Mouse (Mus musculus): ENCODE results near the gene Troap.

Gene Troap

DNA sequence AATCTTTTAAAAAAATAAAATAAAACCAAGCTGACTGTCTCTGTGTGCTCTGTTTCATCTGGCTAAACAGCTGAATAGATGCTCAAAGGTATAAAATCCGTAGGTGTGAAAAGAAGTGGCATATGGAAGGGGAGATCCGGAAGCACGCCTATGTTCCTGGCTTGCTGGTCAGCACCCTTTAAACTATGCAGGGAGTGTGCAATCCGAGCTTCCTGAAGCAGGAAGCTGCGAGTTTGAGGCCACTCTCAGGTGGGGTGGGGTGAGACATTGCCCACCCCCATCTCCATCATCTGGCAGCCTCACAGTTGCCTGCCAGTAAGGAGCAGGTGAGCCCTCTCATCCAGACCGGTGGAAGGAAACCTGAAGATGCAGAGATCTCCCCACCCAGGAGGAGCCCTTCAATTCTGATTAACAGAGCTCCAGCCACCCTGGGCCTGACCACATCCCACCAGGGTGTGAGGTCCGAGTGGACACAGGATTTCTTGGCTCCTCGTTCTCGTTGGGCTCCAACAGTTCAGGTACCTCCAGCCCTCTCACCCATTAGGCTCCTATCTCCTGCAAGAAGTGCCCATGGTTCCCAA is at the start of gene Troap:
Gene Troap (plus strand): TSS at position 557 of the 581 bp plus-strand sequence.
- no peak for DNase-seq

DNA sequence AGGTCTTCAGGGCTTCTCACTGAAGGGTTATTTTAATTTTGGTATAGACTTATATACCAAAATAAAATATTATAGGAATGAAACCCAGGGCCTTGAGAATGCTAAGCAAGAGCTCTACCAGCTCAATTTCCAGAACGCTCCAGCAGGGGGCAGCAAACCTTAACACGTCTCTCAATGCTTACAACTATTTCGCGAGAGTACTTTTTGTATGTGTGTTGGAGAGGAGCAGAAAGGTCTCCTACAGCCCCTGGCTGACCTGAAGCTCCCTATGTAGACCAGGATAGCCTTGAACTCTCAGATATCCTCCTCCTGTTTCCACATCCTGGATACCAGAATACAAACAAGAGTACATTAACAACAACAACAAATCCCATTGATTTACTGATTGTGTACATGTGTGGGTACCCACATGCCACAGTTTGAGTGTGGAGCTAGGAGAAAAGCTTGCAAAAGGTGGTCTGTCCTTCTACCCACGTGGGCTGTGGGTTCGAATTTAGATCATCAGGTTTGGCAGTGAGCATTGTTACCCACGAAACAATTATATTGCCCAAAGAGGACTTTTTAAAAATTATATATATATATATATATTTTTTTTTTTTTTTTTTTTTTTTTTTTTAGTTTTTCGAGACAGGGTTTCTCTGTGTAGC is 49.6 kb upstream of the Troap start:
- peak; percentile 69 to 80 for DNase-seq

DNA sequence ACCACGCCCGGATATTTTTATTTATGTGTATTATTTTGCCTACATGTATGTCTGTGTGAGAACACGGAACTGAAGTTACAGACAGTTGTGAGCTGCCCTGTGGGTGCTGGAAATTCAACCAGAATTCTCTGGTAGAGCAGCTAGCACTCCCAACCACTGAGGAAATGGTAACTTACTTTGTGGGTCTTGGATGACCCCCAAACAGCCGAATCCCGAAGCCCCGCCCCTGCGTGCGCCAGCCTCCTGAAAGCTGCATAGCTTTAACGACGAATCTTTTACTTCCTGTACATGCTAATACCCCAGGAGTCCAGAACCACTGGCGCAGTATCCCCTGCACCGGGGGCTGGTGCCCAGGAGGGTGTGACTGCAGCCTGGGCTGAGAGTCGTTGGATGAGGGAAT is 49.0 kb upstream of the Troap start:
- no peak for DNase-seq

DNA sequence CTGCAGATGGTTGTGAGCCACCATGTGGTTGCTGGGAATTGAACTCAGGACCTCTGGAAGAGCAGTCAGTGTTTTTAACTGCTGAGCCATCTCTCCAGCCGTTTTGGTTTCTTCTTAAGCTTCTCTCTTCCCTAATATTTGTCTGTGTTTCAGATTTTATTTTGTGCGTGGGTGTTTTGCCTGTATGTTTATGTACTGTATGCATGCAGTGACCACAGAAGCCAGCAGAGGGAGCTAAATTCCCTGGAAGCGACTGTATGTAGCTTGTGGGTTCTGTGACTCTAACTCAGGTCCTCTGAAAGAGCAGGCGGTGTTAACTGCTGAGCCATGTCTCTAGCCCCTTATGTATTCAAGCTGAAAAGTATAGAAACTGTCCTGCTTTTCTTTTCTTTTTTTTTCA is 48.1 kb upstream of the Troap start:
- DNase-seq, result no peak

DNA sequence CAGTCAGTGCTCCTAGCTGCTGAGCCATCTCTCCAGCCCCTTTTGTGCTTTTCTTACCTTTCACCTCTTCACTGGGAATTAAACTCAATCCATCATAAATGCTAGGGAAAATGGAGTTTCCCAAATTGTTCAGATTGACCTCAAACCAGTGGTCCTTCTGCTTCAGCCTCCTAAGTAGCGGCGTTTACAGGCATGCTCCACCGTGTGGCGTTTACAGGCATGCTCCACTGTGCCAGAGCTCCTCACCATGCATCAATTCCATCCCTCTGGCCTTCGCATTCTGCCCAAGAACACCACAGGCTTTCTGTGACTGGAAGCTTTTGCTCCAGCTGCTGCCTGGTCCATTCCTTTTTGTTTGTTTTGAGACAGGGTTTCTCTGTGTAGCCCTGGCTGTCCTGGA is 47.3 kb upstream of the Troap start:
- DNase-seq, result no peak

DNA sequence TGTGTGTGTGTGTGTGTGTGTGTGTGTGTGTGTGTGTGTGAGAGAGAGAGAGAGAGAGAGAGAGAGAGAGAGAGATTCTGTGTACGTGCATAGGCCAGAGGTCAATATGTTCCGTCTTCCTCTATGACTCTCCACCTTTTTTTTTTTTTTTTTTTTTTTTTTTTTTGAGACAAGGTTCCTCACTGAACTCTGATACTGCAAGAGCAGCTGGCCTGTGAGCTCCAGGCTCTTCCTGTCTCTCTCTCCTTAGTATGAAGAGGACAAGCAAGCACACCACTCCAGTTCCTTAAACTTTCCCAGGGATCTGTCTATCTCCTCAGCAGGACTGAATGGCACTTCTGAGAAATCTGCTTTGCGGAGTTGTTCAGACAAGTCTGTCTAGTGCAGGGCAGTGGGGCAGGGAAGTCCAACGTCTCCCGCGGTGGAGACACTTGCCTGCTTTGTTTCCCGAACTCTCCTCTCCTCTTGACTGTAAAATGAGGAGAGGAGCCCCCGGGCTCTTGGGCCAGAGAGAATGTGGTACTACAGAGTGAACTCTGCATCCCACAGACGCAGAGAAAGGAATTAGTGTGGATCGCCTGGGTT is 45.4 kb upstream of the Troap start:
- no peak for DNase-seq

DNA sequence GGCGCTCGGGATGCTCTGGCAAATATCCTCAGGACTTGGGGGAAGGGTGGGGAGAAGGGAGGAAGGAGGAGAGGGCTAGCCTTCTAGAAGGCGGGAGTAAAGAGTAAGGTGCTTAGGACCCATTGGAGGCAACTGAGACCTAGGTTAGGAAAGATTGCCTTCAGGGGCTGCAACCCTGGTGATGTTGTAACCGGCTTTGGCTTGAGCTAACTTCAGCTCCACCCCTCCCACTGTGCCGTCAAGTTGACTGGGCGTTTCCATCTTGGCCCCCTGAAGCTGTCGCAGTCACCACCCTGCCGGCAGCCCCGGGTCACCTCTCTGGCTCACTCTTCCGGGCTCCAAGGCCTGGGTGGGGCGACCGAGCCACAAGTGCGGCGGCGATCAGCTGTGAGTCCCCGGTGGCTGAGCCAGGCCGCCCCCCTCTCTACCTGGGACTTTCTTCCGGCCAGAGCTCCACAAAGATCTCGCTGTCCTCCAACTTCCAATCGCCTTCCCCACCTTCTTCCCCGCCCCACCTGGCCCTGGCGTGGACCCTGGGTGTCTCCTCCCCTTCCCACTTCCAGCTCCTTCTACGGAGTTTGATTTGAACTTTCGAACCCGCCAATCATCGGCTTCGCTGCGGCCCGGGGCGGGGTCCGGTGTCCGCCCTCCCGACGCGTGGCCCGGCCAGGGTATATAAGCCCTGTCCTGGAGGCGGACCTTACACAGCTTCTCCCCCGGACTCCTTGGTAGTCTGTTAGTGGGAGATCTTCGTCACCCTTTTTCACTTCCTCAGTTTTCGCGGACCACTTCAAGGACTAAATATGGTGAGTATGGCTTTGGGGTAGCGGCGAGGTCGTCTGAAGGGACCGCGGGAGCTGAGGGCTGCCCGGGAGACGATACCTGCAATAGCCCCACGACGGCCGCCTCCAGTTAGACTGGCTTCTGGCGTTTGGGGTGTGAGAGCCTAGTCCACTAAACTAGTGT is 44.5 kb upstream of the Troap start, which contains the start of gene Tuba1c:
Gene Tuba1c (plus strand): TSS at position 273 of the 966 bp plus-strand sequence.
- DNase-seq, result no peak

DNA sequence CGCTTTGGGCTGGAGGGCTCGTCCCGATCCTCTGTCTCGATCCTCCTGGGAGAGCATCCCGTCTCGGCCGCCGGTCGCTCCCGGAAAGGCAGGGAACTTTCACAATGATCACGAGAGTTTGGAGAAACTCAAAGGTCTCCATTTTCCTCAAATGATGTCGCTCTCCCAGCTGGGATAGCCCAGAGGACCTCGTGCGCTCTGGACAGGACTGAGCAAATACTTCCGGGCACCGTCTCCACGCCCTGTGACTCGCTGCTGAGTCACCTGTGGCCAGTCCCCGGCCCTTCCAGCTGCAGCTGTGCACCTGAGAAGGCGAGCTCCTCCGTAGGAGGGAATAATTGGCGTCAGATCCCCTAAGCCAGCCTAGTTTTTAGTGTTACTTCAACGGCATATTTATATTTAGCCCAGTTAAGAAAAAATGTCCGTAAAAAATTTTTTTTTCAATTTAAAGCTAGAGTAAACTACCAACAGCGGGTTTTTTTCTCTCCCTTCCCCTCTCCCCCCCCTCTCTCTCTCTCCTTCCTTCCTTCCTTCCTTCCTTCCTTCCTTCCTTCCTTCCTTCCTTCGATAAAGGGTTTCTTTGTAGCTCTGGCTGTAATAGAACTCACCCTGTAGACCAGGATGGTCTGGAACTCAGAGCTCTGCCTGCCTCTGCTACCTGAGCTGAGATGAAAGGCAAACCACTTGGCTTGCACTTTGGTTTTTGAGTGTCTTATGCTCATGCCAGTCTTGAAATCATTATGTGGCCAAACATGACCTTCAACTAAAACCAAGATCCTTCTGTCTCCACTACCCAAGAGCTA is 43.6 kb upstream of the Troap start:
- DNase-seq, result no peak

DNA sequence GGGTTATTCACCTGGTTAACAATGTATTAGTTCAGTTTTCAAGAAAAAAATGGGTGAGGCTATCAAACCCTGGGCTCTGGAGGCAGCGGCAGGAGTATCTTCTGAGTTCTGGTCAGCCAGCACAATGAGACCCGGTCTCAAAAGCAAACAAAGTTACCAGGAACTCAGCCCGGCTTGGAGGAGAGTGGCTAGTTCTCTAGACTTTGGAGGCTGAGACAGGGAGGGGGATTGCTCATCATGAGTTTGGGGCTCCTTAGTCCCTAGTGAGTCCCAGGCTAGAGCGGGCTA is 43.0 kb upstream of the Troap start:
- no peak for DNase-seq

DNA sequence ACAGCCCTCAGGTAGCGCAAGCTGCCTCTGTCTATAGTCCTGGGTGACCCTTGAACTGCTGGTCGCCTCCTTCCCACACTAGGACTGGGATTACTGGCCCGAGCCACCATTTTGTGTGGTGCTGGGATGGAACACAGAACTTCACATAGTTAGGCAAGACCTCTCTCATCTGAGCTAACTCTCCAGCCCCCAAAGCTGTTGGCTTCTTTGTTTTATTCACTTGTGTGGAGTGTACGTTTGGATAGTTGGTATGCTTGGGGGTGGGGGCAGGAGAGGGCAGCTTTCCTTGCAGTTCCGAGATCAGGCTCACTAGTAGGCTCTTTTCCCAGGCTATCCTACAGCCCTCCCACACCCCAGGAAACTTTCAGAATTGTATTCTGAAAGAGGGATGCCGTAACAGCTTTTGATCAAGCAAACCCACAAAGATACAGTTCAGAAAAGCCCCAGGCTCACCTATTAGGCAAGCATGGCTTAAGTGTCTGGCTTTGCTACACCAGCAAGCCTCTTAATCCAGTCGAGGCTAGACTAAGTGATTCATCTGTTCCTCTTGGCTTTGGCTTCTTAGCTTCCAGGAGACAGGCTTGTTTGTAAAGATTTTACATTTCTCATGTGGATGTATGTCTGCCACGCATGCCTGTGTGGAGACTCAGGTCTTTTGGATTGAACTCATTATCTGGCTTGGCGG is 42.2 kb upstream of the Troap start:
- no peak for DNase-seq

DNA sequence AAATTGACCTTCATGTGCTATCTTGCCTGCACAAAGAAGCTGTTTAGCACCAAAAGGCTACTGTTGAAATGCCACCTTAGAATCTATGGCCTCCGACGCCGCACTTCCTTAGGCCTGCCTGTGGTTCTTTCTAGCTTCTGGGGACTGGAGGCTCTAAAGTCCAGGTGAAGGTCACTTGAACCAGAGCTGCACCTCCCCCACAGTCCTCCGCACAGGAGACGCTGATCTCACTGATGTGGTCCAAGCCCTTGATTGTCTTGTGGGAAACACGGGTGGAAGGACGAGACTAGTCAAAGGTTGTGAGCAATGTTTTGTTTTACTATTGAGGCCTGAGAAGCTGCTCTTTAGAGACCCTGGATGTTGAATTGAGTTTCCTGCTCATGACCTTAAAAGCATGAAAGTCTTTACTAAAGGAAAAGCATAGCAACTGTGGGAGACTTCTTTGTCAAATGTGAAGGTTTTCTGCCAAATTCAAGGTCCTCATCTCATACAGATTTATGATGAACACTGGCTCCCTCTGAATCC is 41.6 kb upstream of the Troap start:
- DNase-seq, result no peak

DNA sequence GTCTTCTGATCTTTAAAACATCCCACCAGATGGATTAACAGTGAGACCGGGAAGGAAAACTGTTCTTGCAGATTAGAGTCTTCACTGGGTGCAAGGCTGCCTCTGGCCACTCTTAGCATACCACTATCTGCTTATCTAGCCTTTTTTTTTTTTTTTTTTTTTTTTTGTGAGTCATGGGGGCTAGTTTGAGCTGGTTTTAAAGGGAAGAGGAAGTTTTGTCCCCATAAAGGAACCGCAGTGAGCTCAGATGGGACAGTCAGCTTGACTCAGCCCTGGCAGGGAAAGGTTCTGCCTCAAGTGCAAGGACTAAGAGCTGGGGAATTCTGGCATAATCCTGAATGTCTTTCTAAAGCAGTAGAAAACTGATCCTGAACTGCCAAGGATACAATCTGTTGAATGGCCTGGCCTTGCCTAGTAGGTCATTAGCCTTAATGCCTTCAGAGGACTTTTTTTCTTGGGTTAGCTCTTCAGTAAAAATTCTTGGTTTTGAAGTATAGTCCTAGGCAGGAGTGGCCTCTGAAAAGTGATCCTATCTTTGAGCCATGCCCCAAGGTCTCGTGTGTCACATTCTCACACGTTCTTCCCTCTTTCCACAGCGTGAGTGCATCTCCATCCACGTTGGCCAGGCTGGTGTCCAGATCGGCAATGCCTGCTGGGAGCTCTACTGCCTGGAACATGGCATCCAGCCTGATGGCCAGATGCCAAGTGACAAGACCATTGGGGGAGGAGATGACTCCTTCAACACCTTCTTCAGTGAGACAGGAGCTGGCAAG is 40.7 kb upstream of the Troap start:
- no peak for DNase-seq

DNA sequence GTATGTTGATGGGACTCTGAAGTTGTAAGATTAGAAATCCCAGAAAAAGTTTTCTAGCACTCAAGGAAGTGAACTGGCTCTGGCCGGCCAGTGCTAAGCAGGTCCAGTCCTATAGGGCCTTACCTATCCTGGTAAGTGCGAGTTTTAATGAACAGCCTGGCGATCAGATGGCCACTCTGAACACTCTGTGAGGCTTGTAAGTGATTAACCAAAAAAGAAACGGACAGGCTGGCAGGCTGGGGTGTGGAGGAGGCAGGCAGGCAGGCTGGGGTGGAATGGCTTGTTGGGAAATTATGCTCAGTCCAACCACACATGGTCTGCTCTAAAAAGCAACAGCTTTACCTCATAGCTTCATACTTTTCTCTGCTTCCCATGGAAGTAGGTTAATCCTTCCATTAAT is 38.9 kb upstream of the Troap start:
- no peak for DNase-seq

DNA sequence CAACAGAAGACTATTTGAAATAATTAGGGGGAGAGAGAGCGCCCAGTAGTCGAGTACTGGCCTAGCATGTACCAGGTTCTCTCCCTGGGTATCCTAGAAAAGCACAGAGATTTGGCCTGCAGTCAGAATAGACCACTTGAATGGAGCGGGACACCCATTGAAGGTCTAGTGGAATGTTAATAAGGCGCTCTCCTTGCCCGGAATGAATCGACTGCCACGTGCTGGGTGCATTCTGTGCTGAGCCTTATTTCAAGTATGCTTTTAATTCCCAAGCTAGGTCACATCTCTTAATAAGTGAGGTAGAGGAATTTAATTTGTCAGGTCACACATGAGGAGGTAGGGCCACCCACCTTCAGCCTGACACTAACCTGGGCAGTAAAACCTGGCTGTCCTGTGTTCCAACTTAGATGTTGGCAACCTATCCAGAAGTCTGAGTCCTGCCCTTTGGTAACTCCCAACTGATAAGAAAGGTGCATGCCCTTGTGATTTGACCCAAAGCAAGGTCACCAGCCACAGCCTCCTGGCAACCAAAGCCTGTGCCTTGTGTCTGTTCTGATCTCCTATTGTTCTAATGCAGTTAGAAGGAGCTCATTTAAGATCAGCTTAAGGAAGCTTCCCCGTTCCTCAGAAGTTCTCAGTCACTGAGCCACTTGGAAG is 38.0 kb upstream of the Troap start:
- no peak for DNase-seq

DNA sequence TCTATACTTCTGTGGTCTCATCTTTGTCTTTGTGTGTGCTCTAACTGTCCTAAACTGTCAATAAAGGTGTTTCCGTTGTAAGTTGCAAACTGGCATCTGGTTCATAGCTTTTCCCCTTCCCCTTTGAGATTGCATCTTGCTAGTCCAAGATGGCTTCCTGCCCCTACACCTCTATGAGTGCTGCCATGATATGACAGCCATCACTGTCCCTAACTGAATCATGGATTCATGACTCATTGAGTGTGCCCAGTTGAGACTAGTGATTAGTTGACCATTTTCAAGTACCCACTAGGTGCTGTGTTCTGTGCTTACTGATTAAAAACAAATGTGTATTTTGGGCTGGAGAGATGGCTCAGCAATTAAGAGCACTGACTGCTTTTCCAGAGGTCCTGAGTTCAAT is 36.4 kb upstream of the Troap start:
- no peak for DNase-seq

DNA sequence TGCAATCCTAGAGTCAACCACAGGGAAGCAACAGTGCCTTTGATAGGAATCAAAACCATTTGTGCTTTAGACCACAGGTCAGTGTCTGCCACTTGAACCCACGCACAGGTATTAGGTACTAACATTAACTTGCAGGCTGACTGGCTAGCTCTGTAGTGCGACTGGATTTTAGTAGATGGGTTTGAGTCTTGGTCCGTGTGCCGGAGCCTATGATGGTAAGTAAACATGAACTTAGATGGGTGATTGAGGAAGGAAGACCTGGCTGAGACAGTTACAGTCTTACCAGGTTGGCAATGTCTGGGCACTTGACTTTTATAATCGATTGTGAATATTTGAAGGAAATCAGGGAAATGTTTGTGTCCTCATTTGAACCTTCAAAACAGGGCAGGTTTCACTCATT is 35.6 kb upstream of the Troap start:
- DNase-seq, result no peak

DNA sequence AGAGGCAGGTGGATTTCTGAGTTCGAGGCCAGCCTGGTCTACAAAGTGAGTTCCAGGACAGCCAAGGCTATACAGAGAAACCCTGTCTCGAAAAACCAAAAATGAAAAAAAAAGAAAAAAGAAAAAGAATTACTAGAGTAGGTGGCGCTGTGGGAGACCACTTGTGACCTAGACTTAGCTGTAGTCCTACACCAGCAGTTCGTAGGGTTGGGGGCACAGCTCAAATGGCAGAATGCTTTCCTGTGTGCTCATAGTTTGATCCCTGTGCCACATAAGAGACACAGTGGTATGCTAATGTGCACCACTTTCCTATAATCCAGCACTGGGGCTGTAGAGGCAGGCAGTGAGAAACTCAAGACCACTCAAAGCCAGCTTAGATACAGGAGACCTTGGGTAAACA is 35.1 kb upstream of the Troap start:
- no peak for DNase-seq

DNA sequence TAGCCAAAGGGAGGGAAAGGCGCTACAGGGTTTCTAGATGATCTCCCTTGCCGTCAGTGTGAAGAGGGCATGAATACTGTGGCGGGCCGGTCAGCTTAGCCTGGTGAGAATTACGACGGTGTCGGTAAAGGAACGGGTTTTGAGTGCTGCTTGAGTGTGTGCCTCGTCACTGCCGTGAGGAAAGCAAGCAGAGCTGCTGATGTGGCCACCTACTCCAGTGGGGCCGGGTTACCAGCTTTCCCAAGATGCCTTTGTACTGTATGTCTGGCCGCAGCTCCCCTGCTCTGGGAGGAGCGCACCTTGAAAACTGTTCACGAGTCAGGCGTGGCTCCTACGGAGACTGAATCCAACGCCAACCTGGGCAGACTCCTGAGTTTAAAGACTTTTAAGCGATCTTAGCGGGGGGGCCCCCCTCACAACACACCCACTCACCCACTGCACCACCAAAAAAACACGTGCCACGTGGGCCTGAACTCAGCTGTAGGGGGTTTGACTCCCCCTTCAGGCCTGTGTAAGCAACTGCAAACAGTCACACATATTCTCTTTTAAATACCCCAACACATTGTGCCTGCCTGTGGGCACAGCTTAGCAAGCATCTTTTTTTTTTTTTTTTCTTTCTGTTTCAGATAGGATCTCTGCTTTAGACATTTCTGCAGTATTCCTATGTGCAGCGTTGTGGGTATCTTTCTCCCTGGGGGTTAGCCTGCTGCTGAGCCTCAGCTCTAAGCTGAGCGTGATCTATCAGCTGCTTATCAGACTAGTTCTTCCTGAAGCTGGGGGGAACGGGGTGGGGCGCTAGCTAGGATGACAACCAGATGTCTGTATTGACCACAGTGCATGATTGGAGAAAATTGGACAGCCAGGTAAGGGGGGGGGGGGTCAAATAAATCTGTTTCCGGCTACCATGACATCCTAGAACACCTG is 34.1 kb upstream of the Troap start:
- DNase-seq, result no peak

Measured in cerebellum, adult 18-20 months (tissue).